Mouse (Mus musculus): ENCODE results near the gene Col26a1.

DNA sequence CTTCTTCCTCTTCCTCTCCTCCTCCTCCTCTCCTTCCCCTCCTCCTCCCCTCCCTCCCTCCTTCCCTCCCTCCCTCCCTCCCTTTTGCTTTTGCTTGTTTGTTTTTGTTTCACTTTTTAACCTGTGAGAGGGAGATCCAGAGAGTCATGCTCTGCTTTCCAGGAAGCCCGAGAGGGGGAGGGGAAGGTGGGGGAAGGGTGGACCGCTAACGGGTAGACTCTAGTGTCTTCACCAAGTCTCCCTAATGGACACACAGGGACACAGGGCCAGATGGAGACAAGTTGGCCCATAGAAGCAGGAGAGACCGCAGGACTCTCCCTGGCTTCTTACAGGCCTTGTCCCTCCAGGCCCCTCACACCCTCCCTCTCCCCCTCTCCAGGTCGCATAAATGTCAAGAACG, 188.0 kb downstream of the Col26a1 start:
- TF ChIP-seq POLR2A (IDR thresholded peaks at IDR 0.05; ENCODE audit: low read depth, low read length) (no peak), CTCF (IDR thresholded peaks at IDR 0.05; ENCODE audit: extremely low read depth, insufficient read depth, insufficient read length, insufficient replicate concordance) (no peak)
